Mouse (Mus musculus) heart, embryonic 14.5 days (tissue): Measurements from ENCODE around the gene Thumpd3. TPM values are rescaled to one million over a fixed set of nuclear protein-coding genes. Genes with fewer than 3 reads are reported as not detected.

Experiments
- ATAC-seq: fragments of 200-750 bp; cut with Nextera tagmentation; 2 replicates; pipeline ENCODE4 v1.8.0; 2017; ENCODE audit warnings: low read depth, moderate TSS enrichment; ENCODE audit not compliant: insufficient number of reproducible peaks, insufficient read depth, low FRiP score
- H3K27ac ChIP-seq, 2 experiments: fragments of 200-500 bp in 1 of 2; fragments of 300-500 bp in 1 of 2; sonication (generic) in 1 of 2; replicated peaks in 1 of 2; 2 replicates each; pipeline ENCODE4 v1.5.1; 2012 to 2014; ENCODE audit warnings: low read depth in 2 of 2, low read length in 2 of 2, control low read depth in 1 of 2, mild to moderate bottlenecking in 1 of 2, mixed read lengths in 1 of 2; ENCODE audit not compliant: control insufficient read depth in 1 of 2, insufficient read depth in 1 of 2
- H3K27me3 ChIP-seq: fragments of 300-500 bp; sonication (generic); 2 replicates; pipeline ENCODE4 v1.6.1; 2014; ENCODE audit warnings: mild to moderate bottlenecking, low read length, control low read depth; ENCODE audit not compliant: control insufficient read depth, insufficient read depth
- H3K36me3 ChIP-seq: fragments of 300-500 bp; sonication (generic); 2 replicates; pipeline ENCODE4 v1.6.1; 2014; ENCODE audit warnings: mild to moderate bottlenecking, control low read depth, low read length, mixed read lengths; ENCODE audit not compliant: control insufficient read depth, insufficient read depth
- H3K4me1 ChIP-seq, 2 experiments: fragments of 200-500 bp in 1 of 2; fragments of 300-500 bp in 1 of 2; sonication (generic) in 1 of 2; 2 replicates each; pipeline ENCODE4 v1.6.1; 2012 to 2014; ENCODE audit warnings: low read length in 2 of 2, control low read depth in 1 of 2, mixed read lengths in 1 of 2; ENCODE audit not compliant: control insufficient read depth in 2 of 2, insufficient read depth in 2 of 2
- H3K4me2 ChIP-seq: fragments of 300-500 bp; sonication (generic); 2 replicates; pipeline ENCODE4 v1.6.1; 2014; ENCODE audit warnings: mild to moderate bottlenecking, low read length
- H3K4me3 ChIP-seq, 2 experiments: fragments of 200-500 bp in 1 of 2; fragments of 300-500 bp in 1 of 2; sonication (generic) in 1 of 2; 2 replicates each; pipeline ENCODE4 v1.5.1; 2012 to 2014; ENCODE audit warnings: low read length in 2 of 2, mild to moderate bottlenecking in 2 of 2, control low read depth in 1 of 2, low read depth in 1 of 2, moderate library complexity in 1 of 2; ENCODE audit not compliant: control insufficient read depth in 1 of 2, insufficient read depth in 1 of 2
- H3K9ac ChIP-seq: fragments of 300-500 bp; sonication (generic); 2 replicates; pipeline ENCODE4 v1.6.1; 2014; ENCODE audit warnings: mild to moderate bottlenecking, low read length
- H3K9me3 ChIP-seq: fragments of 300-500 bp; sonication (generic); 2 replicates; pipeline ENCODE4 v1.6.1; 2016; ENCODE audit warnings: low read length, control low read depth; ENCODE audit not compliant: control insufficient read depth
- WGBS: fragments of 180-500 bp; shearing (Covaris S2); extraction: QIAGEN DNeasy Blood & Tissue Kit; methylation state at CpG from one replicate; pipeline ENCODE4 v1.1.7; 2014; 5-methylcytosine and 5-hydroxymethylcytosine counted together
- polyA plus RNA-seq: library from polyadenylated mRNA; unstranded; fragments of >200 nt; fragmentation: Nextera tagmentation; extraction: Ambion mirVana; gene quantifications from 2 replicates; pipeline ENCODE4 v1.2.1, GENCODE M21; 2014

The Thumpd3 gene
- polyA plus RNA-seq, 1 experiment from 2014 or later, result 31.1 TPM

GRCm38 (mm10) chr6:113084590-113084989 is 38.6 kb downstream of the Thumpd3 start:
- Histone ChIP-seq H3K36me3 (peaks cover 19% of the 10 kb centered on the region; the same call in 1 of the 2 replicates), H3K4me2 (no peak overlapping the region), H3K27me3 (no peaks in the 10 kb centered on the region), H3K27ac (peak overlapping the region in 1 of 2 experiments; percentile 37; a peak in 1 of 4 replicates), H3K4me1 (peaks cover 3 to 36% of the 10 kb centered on the region in 2 experiments; a peak in 3 of 4 replicates), H3K9ac (no peak overlapping the region), H3K4me3 (no peak overlapping the region), H3K9me3 (no peaks in the 10 kb centered on the region)
- 46% methylated on average over 4 of the region's 4 CpGs for WGBS
- ATAC-seq, result no peak

GRCm38 (mm10) chr6:113093206-113093605 is 47.2 kb downstream of the Thumpd3 start:
- peaks cover 7% of the 10 kb centered on the region; the same call in 1 of the 2 replicates for H3K36me3 ChIP-seq
- 80% methylated on average over 3 of the region's 3 CpGs for WGBS
- no peak overlapping the region for H3K9ac ChIP-seq
- no peak overlapping the region for H3K4me3 ChIP-seq
- peaks cover 0 to 14% of the 10 kb centered on the region in 2 experiments; a peak in 1 of 4 replicates for H3K4me1 ChIP-seq
- no peak overlapping the region for H3K27ac ChIP-seq
- H3K4me2 ChIP-seq, result no peak overlapping the region
- no peak for ATAC-seq
- no peaks in the 10 kb centered on the region for H3K27me3 ChIP-seq
- H3K9me3 ChIP-seq, result no peaks in the 10 kb centered on the region

GRCm38 (mm10) chr6:113095547-113095946 is 49.5 kb downstream of the Thumpd3 start:
- no peak overlapping the region for H3K9ac ChIP-seq
- WGBS, result 83% methylated on average over 1 of the region's 1 CpGs
- no peaks in the 10 kb centered on the region for H3K9me3 ChIP-seq
- H3K4me1 ChIP-seq, result peaks cover 3 to 27% of the 10 kb centered on the region in 2 experiments
- ATAC-seq, result no peak
- H3K4me2 ChIP-seq, result no peak overlapping the region
- peaks cover 4% of the 10 kb centered on the region; the same call in 1 of the 2 replicates for H3K36me3 ChIP-seq
- H3K27me3 ChIP-seq, result no peaks in the 10 kb centered on the region
- H3K27ac ChIP-seq, result no peak overlapping the region
- no peak overlapping the region for H3K4me3 ChIP-seq

GRCm38 (mm10) chr6:113097662-113098061 is 51.6 kb downstream of the Thumpd3 start:
- Histone ChIP-seq H3K4me1 (peaks cover 3 to 33% of the 10 kb centered on the region in 2 experiments), H3K27me3 (no peaks in the 10 kb centered on the region), H3K36me3 (no peaks in the 10 kb centered on the region), H3K4me2 (no peak overlapping the region), H3K9ac (no peak overlapping the region), H3K4me3 (no peak overlapping the region), H3K9me3 (no peaks in the 10 kb centered on the region), H3K27ac (no peak overlapping the region)
- 74% methylated on average over 5 of the region's 5 CpGs for WGBS
- no peak for ATAC-seq

- Histone ChIP-seq H3K36me3 (peaks cover under 1% of the 10 kb centered on the region; the same call in 1 of the 2 replicates), H3K9ac (0 out of 2 replicates have a peak overlapping the region, but pooled peaks have one; percentile 13), H3K4me3 (no peak overlapping the region), H3K27me3 (no peaks in the 10 kb centered on the region), H3K4me1 (peaks cover 3 to 33% of the 10 kb centered on the region in 2 experiments), H3K4me2 (peak overlapping the region; percentile 36; the same call in 1 of the 2 replicates), H3K27ac (peak overlapping the region; percentile 56 to 67; a peak in 3 of 4 replicates), H3K9me3 (no peaks in the 10 kb centered on the region)
- peak; percentile 77; the same call in 1 of the 2 replicates for ATAC-seq
- WGBS, result 21% methylated on average over 5 of the region's 5 CpGs
Measured at GRCm38 (mm10) chr6:113099640-113100289, 53.7 kb downstream of the Thumpd3 start.

- peaks cover 23% of the 10 kb centered on the region for H3K36me3 ChIP-seq
- H3K27ac ChIP-seq, result no peak overlapping the region
- H3K4me3 ChIP-seq, result no peak overlapping the region
- no peak overlapping the region for H3K9ac ChIP-seq
- 93% methylated on average over 4 of the region's 4 CpGs for WGBS
- no peaks in the 10 kb centered on the region for H3K27me3 ChIP-seq
- no peak overlapping the region for H3K4me2 ChIP-seq
- no peaks in the 10 kb centered on the region for H3K9me3 ChIP-seq
- peaks cover 3 to 23% of the 10 kb centered on the region in 2 experiments for H3K4me1 ChIP-seq
- no peak for ATAC-seq
Measured at GRCm38 (mm10) chr6:113102541-113102940, 56.5 kb downstream of the Thumpd3 start.

- Histone ChIP-seq H3K4me2 (no peak overlapping the region), H3K27me3 (no peaks in the 10 kb centered on the region), H3K27ac (no peak overlapping the region), H3K9me3 (no peaks in the 10 kb centered on the region), H3K36me3 (peaks cover 23% of the 10 kb centered on the region), H3K4me3 (no peak overlapping the region), H3K9ac (no peak overlapping the region), H3K4me1 (peaks cover 3 to 20% of the 10 kb centered on the region in 2 experiments)
- ATAC-seq, result no peak
Measured at GRCm38 (mm10) chr6:113103765-113104164, 57.7 kb downstream of the Thumpd3 start.
